In genomic region chr6:54539396-54539795, GRCm38 (mm10) we compare ENCODE assay signal across 21 mouse cellular contexts. TPM values are rescaled to one million over a fixed set of nuclear protein-coding genes. Genes with fewer than 3 reads are reported as not detected.
DNase-seq lines count a peak whose midpoint lies in the region; ATAC-seq lines count a peak whose summit lies in the region.
"Had no signal": no experiment of that assay in that cellular context is flagged by ENCODE, and none has a peak within 500 bp of the region (broad histone marks: within the 10 kb centered on the region; RNA-seq: fewer than 3 reads in every experiment).

No protein-coding gene starts in this region.

- H3K36me3 ChIP-seq in forebrain, embryonic 12.5 days (replicated peaks): peaks cover 19% of the 10 kb centered on the region
- no peaks in the 10 kb centered on the region for H3K36me3 ChIP-seq in hindbrain, embryonic 11.5 days (ENCODE audit: control insufficient read depth, insufficient read depth, low read length)
- H3K36me3 ChIP-seq in midbrain, embryonic 13.5 days: peaks cover 14% of the 10 kb centered on the region
- no peaks in the 10 kb centered on the region for H3K36me3 ChIP-seq in kidney, embryonic 16.5 days (ENCODE audit: insufficient read depth, low read length)
- H3K36me3 ChIP-seq: heart, embryonic 15.5 days; stomach, embryonic 15.5 days had no signal

- H3K9ac ChIP-seq in forebrain, embryonic 12.5 days: no peak overlapping the region
- H3K9ac ChIP-seq in hindbrain, embryonic 11.5 days (ENCODE audit: low read depth, low read length): no peak overlapping the region
- H3K9ac ChIP-seq in midbrain, embryonic 13.5 days (replicated peaks): no peak overlapping the region
- H3K9ac ChIP-seq in kidney, embryonic 16.5 days (replicated peaks; ENCODE audit: low read length): no peak overlapping the region
- H3K9ac ChIP-seq: heart, embryonic 15.5 days; stomach, embryonic 15.5 days had no signal

- WGBS in forebrain, embryonic 12.5 days: 76% methylated on average over 7 of the region's 7 CpGs
- 76% methylated on average over 7 of the region's 7 CpGs for WGBS in hindbrain, embryonic 11.5 days
- 73% methylated on average over 7 of the region's 7 CpGs for WGBS in midbrain, embryonic 13.5 days
- 70% methylated on average over 7 of the region's 7 CpGs for WGBS in kidney, embryonic 16.5 days

- H3K4me1 ChIP-seq in forebrain, embryonic 12.5 days: peaks cover 40% of the 10 kb centered on the region
- H3K4me1 ChIP-seq in hindbrain, embryonic 11.5 days (replicated peaks; ENCODE audit: control insufficient read depth, insufficient read depth, low read length): peaks cover 9% of the 10 kb centered on the region; the same call in 1 of the 2 replicates
- peaks cover 50% of the 10 kb centered on the region for H3K4me1 ChIP-seq in midbrain, embryonic 13.5 days (replicated peaks)
- H3K4me1 ChIP-seq in kidney, embryonic 16.5 days (ENCODE audit: insufficient read depth, low read length): 0 out of 2 replicates have a peak, but pooled peaks cover 8% of the 10 kb centered on the region
- H3K4me1 ChIP-seq: stomach, embryonic 15.5 days had no signal

- H3K4me3 ChIP-seq in forebrain, embryonic 12.5 days (replicated peaks): no peak overlapping the region
- H3K4me3 ChIP-seq in hindbrain, embryonic 11.5 days (ENCODE audit: low read depth, low read length): no peak overlapping the region
- no peak overlapping the region for H3K4me3 ChIP-seq in midbrain, embryonic 13.5 days (replicated peaks)
- H3K4me3 ChIP-seq in kidney, embryonic 16.5 days (ENCODE audit: low read length): no peak overlapping the region
- H3K4me3 ChIP-seq: heart, embryonic 15.5 days; stomach, embryonic 15.5 days had no signal

- intact Hi-C loops in heart, postnatal 25 days (cut with DNase I): no loop called here

- DNase-seq in heart, adult 11 months: peak; percentile 64
- no peak for DNase-seq in heart, postnatal 25 days (ENCODE audit: low spot score)
- no peak for DNase-seq in hindbrain, embryonic 11.5 days (ENCODE audit: low spot score)
- DNase-seq in right cerebral cortex, postnatal 25 days: no peak
- DNase-seq in T-cell, adult 2 months (ENCODE audit: low spot score): no peak
- DNase-seq: adrenal gland, postnatal 25 days; heart, postnatal 4 days; kidney, adult 2 months; kidney, postnatal 10 days; lung, adult 18-20 months; lung, postnatal 14 days; thymus, adult 18-20 months; thymus, postnatal 36 days had no signal

- no peaks in the 10 kb centered on the region for H3K27me3 ChIP-seq in forebrain, embryonic 12.5 days
- 0 out of 2 replicates have a peak, but pooled peaks cover 3% of the 10 kb centered on the region for H3K27me3 ChIP-seq in hindbrain, embryonic 11.5 days (ENCODE audit: control insufficient read depth, insufficient read depth, low read length)
- H3K27me3 ChIP-seq in midbrain, embryonic 13.5 days: peaks cover 4% of the 10 kb centered on the region; the same call in 1 of the 2 replicates
- no peaks in the 10 kb centered on the region for H3K27me3 ChIP-seq in kidney, embryonic 16.5 days (ENCODE audit: insufficient read depth, low read length)
- H3K27me3 ChIP-seq: stomach, embryonic 15.5 days had no signal

- H3K9me3 ChIP-seq in forebrain, embryonic 12.5 days: no peaks in the 10 kb centered on the region
- no peaks in the 10 kb centered on the region for H3K9me3 ChIP-seq in hindbrain, embryonic 11.5 days (ENCODE audit: control insufficient read depth, low read length)
- no peaks in the 10 kb centered on the region for H3K9me3 ChIP-seq in midbrain, embryonic 13.5 days
- H3K9me3 ChIP-seq in kidney, embryonic 16.5 days (ENCODE audit: low read length): no peaks in the 10 kb centered on the region
- H3K9me3 ChIP-seq: heart, embryonic 15.5 days; stomach, embryonic 15.5 days had no signal

- no peak overlapping the region for H3K4me2 ChIP-seq in forebrain, embryonic 12.5 days
- H3K4me2 ChIP-seq in hindbrain, embryonic 11.5 days (replicated peaks; ENCODE audit: low read depth, low read length): no peak overlapping the region
- H3K4me2 ChIP-seq in midbrain, embryonic 13.5 days (replicated peaks): no peak overlapping the region
- no peak overlapping the region for H3K4me2 ChIP-seq in kidney, embryonic 16.5 days (replicated peaks; ENCODE audit: low read depth, low read length)
- H3K4me2 ChIP-seq: heart, embryonic 15.5 days; stomach, embryonic 15.5 days had no signal

- ATAC-seq in forebrain, embryonic 12.5 days (ENCODE audit: low FRiP score): no peak
- ATAC-seq in hindbrain, embryonic 11.5 days (ENCODE audit: low FRiP score): no peak
- no peak for ATAC-seq in midbrain, embryonic 13.5 days
- ATAC-seq in kidney, embryonic 16.5 days (ENCODE audit: low FRiP score, low TSS enrichment): no peak
- ATAC-seq: CD4-positive, CD25-positive, alpha-beta regulatory T cell, adult 4 months had no signal

- H3K27ac ChIP-seq in forebrain, embryonic 12.5 days: peak overlapping the region; percentile 80
- H3K27ac ChIP-seq in hindbrain, embryonic 11.5 days (ENCODE audit: low read depth, low read length): 0 out of 2 replicates have a peak overlapping the region, but pooled peaks have one; percentile 49
- H3K27ac ChIP-seq in midbrain, embryonic 13.5 days: peak overlapping the region; percentile 65; the same call in 1 of the 2 replicates
- no peak overlapping the region for H3K27ac ChIP-seq in kidney, embryonic 16.5 days (ENCODE audit: low read length)
- H3K27ac ChIP-seq: stomach, embryonic 15.5 days had no signal

RNA-seq across cellular contexts. Expression of gene Scrn1, which starts 26.9 kb away (rescaled TPM):
- total RNA-seq in heart, postnatal 25 days (2021): 10 to 100 TPM in 1 of 2 experiments, 1 to 10 TPM in 1; 9.2 to 12.0 TPM
- 119 and 157 TPM in 2 replicates for polyA plus RNA-seq in forebrain, embryonic 12.5 days (2016; fragmentation: Nextera tagmentation; extraction: Ambion mirVana)
- polyA plus RNA-seq in hindbrain, embryonic 11.5 days (2014; fragmentation: Nextera tagmentation; extraction: Ambion mirVana): 70.4 and 75.2 TPM in 2 replicates
- polyA plus RNA-seq in midbrain, embryonic 13.5 days (2015; fragmentation: Nextera tagmentation; extraction: Ambion mirVana): 91.2 and 96.6 TPM in 2 replicates
- polyA plus RNA-seq in kidney, embryonic 16.5 days (2015; fragmentation: Nextera tagmentation; extraction: Ambion mirVana): 7.7 and 8.8 TPM in 2 replicates
- total RNA-seq: monocyte, adult 5-6 weeks had no signal
- polyA plus RNA-seq: liver, adult 2 months had no signal

RNA-seq across cellular contexts. Expression of gene Plekha8, which starts 55.5 kb away (rescaled TPM):
- 10 to 100 TPM; 10.6 TPM for total RNA-seq in heart, postnatal 25 days (2021)
- 20.1 and 21.2 TPM in 2 replicates for polyA plus RNA-seq in forebrain, embryonic 12.5 days (2016; fragmentation: Nextera tagmentation; extraction: Ambion mirVana)
- polyA plus RNA-seq in hindbrain, embryonic 11.5 days (2014; fragmentation: Nextera tagmentation; extraction: Ambion mirVana): 16.8 and 19.6 TPM in 2 replicates
- 11.8 and 12.2 TPM in 2 replicates for polyA plus RNA-seq in midbrain, embryonic 13.5 days (2015; fragmentation: Nextera tagmentation; extraction: Ambion mirVana)
- polyA plus RNA-seq in kidney, embryonic 16.5 days (2015; fragmentation: Nextera tagmentation; extraction: Ambion mirVana): 10.4 and 10.7 TPM in 2 replicates

RNA-seq across cellular contexts. Expression of gene Fkbp14, which starts 57.7 kb away (rescaled TPM):
- 10 to 100 TPM in 1 of 2 experiments, 1 to 10 TPM in 1; 8.2 to 10.4 TPM for total RNA-seq in heart, postnatal 25 days (2021)
- 13.9 and 18.4 TPM in 2 replicates for polyA plus RNA-seq in forebrain, embryonic 12.5 days (2016; fragmentation: Nextera tagmentation; extraction: Ambion mirVana)
- 16.2 and 17.9 TPM in 2 replicates for polyA plus RNA-seq in hindbrain, embryonic 11.5 days (2014; fragmentation: Nextera tagmentation; extraction: Ambion mirVana)
- 7.9 and 8.2 TPM in 2 replicates for polyA plus RNA-seq in midbrain, embryonic 13.5 days (2015; fragmentation: Nextera tagmentation; extraction: Ambion mirVana)
- polyA plus RNA-seq in kidney, embryonic 16.5 days (2015; fragmentation: Nextera tagmentation; extraction: Ambion mirVana): 30.3 and 30.9 TPM in 2 replicates
- total RNA-seq: monocyte, adult 5-6 weeks had no signal
- polyA plus RNA-seq: CD4-positive, CD25-positive, alpha-beta regulatory T cell, adult 4 months had no signal
